Mouse (Mus musculus) kidney, postnatal 25 days (tissue): Measurements from ENCODE around the gene Cd164l2.

Experiments used
- DNase-seq, 2 experiments: peaks; one replicate each; pipeline ENCODE4 v3.0.0; 2021; ENCODE audit warnings: mixed read lengths in 2 of 2

Cd164l2 gene

DNA sequence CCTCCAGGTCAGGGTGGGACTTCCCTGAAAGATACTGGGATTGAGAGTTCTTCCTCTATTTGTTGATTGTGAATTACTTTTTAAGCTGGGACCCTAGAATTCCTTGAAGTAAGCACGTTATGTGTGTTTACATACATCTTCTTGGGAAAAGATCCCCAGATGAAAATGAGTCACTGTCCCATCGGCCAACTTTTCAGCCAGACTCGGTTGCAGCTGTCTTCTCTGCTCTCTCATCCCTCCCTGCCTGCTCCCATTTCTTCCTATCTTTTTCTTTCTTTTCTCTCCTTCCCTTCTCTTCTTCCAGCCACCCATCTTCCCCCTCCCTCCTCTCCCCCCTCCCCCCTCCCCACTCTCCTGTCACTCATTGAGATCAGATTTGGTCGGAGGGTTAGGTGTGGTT is 16.9 kb upstream of the Cd164l2 start:
- no peak for DNase-seq

DNA sequence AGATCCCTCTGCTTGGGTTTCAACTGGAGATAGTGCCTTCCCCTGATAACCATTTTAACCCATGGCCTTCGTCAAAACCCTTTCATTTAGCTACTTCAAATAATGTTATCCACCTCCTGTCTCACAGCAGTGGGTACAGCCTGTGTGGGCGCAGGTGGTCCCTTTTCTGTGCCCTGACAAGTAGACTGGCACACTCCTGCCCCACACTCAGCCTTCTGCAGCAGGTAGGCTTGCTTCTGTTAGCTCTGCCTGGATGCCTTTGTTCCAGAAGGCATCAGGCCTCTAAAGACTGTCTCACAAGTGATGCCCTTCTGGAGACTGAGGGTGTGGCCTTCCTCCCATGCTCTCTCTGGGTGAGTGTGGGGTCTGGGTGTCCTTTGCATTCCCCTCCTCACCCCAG is 15.8 kb upstream of the Cd164l2 start:
- no peak for DNase-seq

DNA sequence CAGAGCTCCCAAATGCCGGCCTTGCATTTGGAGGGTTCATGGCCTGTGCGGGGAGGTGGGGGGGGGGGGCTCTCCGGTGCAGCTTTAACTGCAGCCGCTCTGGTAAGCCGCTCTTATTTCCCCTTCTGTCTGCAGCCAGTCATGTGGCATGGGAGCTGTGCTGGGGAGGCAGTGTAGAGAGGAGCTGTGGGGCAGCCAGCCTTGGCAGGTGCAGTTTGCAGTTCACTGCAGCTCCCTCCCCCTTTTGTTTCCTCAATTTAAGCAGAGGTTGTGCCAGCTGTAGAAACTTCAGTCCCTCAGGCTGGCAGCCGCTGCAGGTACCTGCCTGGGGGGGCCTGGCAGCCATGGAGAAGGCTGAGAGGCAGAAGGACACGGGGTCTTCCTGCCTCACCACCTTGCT is 15.1 kb upstream of the Cd164l2 start:
- peak in 1 of 2 experiments; percentile 76 for DNase-seq

DNA sequence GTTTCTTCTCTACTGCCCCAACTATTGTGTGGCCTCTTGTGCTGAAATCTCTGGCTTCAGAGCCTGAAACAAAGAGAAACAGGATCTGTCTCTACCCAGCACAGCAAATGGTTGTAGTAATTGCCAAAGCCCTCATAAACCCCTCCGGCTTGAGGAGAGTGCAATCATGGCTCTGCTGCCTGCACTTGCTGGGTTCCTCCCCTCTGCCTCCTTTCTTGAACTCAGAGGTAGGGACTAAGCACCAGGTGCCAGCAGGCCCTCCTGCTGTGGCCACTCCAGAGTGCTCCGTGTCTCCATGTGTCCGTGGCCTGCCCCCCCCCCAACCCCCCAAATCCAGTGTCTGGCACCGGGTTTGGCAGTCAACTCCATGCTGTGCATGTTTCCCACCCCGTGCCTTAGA is 14.6 kb upstream of the Cd164l2 start:
- no peak for DNase-seq

DNA sequence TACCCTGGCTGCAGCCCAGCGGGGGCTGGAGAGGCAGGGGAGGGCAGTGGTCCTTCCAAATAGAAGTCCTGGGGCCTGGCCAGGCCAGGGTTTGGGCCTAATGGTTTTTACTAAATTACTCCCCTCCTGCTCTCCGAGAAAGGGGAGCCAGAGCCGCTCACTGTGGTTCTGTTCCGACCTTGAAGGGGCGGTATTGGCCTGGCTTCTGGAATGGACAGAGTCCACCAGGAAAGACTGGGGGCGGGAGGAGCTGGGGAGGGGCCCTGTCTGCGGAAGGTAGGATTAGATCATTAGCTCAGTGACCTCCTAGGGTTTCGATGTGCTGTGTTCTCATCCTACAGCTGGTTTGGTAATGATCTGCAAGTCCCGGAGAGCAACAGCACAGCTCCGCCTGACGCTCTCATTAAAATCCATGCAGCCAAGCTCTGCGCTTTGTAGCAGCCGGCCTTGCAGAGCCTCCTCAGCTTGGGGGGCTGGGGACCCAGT is 14.1 kb upstream of the Cd164l2 start:
- DNase-seq: peak; percentile 64 to 89

DNA sequence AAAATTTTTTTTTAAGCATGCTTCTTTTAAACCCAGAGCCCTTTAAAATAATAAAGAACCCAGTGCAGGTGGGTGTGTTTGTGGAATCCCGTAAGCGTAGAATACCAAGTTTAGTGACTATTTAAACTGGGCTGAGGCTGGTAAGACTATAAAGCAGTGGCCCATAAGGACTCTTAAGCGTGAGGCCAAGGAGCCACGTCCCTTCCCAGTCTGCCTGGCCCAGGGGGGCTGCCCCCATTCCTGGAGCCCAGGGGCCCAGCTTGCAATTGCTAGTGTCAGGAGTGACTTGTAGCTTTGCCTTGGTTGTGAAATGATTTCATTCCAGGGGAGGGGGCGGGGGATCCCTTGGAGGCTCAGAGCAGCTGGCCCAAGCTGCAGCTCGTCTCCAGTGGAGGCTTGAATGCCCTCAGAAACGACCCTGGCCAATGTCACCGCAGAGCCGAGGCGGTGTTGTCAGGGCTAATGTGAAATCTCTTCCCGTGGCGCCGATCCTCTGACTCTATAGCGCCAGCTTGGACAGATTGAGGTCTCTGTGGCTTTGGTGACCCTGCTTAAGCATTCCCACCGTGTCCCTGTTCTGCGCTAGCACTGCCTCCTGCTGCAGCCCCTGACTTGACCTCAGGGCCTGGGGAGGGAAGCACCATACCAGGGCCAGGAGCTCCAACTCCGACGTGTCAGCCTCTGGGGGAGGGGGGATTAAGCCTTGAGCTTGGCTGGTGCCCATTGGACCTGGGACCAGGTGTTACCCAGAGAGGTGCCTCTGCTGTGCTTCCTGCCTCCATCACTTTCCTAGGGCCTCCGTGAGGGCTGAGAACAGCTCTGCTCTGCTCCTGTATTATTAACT is 13.4 kb upstream of the Cd164l2 start:
- no peak for DNase-seq

DNA sequence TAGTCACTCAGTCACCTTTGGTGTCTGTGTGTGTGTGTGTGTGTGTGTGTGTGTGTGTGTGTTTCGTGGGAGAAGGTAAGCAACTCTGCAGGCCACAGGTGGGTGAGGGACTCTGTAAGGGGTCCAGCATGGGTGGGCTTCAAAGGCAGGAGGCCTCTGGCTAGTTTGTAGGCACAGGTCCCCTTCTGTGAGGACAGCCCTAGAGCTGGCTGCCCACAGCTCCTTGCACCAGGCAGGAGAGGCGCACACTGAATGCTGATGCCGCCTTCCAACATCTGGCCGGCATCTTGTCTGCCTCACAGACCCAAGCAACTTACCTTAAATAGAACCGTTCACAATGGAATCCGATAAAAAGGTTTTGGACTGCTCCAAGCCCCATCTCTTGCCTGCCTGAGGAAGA is 12.2 kb upstream of the Cd164l2 start:
- no peak for DNase-seq

DNA sequence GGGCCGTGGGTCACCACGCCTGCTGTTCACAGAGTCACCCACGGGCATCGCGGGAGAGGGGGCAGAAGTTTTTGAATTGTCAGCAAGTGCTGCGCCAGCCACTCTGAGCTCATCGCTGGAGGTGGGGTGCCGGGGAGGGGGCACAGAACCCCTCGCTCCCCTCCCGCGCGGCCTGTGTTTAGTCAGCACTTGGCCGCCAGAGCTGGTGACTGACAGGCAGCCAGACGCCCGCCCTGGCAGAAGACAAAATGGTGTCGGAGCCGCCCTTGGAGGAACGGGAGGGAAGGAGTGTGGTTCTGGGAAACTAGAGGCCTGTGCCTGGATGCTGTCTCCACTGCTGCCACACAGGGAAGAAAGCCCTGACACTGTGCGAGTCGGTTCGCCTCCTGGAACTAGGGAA is 11.6 kb upstream of the Cd164l2 start:
- peak; percentile 54 to 83 for DNase-seq

DNA sequence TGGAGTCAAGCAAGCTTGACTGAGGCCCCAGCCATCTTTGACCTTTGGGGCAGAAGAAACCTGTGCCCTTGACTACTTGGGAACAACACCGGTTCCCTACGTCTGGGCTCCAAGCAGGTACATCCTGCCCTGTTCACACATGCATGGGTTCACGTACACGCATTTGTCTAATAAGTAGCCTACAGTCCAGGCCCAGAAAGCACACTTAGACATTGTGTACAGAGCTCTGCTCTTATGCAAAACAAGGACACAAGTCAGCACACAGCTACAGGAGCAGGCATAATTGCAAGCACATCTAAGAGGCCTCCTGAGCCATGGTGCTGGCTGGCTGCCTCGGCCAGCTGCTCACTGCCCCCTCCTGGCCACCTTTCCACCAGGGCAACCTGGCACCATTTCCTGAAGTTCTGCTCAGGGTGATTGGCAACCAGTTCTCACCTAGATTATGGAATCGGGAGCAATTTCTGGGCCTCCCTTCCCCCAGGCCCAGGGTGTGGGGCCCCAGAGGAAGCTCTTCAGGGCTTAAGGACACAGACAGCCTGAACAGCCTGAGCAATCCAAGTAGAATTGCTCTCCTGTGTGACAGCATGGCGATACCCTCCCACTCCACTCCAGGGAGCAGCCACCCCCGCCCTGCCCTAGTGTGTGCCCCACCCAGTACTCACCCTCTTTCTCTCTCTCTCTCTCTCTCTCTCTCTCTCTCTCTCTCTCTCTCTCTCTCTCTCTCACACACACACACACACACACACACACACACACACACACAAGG is 10.7 kb upstream of the Cd164l2 start:
- peak; percentile 85 to 90 for DNase-seq

DNA sequence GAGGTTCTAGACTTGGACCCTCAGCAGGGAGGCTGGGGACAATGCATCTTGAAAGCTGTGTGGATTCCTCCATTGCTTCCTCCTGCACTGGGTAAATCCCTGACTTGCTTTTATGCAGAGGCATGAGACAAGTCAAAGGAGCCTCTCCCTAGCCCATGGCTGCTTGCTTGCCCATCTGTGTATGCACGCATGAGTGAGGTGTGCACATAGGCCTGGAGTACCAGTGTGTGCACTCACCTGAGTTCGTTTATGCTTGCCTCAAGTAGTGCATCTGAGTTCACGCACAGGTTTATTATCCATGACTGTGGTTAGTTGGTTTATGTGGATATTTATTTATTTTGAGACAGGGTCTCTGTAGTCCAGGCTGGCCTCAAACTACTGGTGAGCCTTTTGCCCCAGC is 9.7 kb upstream of the Cd164l2 start:
- no peak for DNase-seq

DNA sequence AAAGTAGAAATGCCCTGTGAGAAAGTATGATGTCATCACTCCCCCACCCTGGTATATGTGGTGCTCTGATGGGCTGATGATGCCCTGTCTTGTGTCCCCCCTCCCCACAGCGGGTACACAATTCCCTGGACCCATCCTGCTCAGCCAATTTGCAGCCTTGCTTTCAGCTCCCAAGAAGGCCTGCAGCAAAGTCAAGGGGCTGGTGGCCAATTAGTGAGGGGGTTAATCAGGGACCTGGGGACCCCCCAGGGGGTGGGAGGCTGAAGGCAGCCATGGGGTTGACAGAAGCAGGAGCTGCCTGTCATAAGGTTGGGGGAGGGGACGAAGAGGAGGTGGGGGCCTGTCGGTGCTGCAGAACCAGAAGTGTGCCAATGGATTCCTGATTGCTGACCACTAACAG is 8.3 kb upstream of the Cd164l2 start:
- DNase-seq: no peak

DNA sequence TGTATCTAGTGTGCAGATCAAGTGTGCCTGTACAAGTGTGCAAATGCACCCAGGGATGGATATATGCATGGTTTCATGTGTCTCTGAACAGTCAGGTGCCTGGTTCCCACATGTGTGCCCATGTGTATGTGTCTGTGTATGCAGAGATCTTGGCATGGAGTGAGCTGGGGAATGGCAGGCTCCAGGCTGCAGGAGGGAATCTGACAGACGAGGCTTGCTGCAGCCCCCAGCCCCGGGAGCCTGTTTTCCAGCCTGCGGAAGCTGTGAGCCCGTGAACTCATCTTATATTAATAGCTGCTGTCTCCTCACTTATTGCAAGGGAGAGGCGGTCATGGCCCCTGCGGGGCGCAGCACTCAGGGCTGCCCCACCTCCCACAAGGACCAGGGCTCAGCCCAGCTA is 7.6 kb upstream of the Cd164l2 start:
- DNase-seq: no peak

DNA sequence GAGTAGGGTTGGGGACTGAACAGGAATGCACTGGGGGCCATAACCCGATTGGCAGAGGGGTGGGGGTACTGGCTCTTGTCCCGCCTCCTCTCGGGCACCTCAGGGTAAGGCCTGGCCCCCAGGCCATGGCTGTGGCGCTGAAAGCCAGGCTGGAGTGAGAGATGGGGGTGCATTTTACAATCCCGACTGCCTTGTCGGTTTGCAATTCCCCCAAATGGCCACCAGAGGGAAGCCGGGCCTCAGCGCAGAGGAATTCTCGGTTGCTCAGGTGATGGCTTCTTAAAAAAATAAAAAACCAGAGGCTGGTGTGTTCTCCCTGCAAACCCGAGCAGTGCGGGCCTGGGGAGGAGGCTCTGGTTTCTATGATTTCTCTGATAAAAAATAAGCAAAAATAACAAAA is 2.6 kb upstream of the Cd164l2 start:
- peak; percentile 65 to 71 for DNase-seq

DNA sequence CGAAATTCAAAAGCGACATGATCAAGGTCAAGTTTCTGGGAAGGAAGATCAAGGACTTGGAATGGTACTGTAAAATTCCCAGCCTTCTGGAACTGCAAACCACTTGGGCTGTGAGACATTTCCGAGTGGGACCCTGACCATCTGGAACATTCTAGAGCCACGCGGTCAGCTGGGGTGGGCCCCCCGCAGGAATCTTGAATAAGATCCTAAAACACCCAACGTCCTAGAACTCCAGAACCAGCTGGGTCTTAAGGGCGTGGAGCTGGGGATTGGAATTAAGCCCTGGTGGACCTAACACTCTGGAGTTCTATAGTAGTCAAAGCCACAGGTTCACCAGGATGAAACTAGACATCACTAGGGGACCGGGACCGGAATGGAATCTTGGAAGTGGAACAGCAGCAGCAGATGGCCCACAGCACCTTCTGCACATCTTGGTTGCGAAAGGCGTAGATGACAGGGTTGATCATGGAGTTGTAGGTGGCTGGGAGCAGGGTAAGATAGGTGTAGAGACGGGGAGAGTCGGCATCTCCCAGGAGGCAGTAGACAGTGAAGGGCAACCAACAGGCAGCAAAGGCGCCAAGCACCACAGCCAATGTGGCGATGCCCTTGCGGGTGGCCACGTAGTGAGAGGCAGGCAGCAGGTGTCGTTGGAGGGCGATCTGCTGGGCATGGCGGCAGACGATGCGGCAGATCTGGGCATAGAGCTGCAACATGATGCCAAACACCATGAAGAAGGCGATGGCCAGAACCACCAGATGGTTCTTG is 1.7 kb upstream of the Cd164l2 start:
- no peak for DNase-seq

DNA sequence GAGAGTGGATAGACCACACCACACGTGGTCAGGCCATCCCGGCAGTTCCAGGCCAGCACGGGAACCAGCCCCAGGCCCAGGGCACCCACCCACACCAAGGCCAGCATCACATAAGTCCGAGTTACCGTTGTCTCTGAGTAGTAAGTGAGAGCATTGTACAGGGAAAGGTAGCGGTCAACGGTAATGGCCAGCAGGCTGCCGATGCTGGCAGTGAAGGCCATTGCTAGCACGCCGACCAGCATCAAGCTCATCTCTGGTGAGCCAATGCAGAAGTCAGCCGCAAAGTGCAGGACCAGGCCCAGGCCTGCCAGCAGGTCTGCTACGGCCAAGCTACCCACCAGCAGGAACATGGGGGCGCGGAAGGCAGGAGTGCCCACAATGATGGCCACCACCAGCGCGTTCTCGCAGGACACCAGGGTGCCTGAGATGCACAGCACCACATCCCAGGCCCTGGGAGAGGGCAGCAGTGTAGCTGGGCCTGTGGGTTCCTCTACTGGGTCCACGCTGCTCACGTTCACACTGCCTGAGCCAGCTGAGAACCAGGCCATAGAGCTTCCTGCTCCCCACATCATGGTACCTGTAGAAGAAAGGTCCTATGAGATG is 1.0 kb upstream of the Cd164l2 start:
- DNase-seq: no peak

DNA sequence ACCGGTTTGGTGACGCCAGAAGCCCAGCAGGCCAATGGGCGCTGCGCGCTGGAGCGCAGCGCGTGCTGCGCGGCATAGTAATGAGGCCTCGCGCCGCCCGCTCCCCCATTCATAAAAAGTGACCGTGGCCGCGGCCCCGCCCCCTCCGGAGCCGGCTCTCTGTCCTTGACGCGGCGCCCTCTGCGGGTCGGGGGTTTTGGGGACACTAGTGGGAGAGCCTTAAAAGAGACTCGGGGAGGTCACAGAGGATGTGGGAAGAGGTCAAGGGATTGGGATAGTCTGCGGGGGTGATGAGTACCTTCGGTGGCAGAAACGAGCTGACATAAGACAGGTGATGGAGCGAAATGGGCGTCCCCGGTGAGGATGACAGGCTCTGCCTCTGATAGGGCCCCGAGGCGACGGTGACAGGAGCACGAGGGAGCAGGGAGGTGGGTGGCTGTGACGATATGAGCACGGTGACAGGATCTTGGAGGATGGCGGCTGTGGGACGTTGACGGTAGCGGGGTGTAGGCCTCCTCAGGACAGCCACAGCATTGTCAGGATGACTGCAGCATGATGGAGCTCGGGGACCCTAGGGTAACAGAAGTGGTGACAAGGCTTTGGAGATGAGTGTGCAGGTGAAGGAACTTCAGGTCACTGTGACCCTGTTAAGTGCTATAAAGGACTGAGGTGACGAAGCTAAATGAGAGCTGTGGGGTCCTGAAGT is 784 bp downstream of the Cd164l2 start:
- peak; percentile 86 to 90 for DNase-seq

DNA sequence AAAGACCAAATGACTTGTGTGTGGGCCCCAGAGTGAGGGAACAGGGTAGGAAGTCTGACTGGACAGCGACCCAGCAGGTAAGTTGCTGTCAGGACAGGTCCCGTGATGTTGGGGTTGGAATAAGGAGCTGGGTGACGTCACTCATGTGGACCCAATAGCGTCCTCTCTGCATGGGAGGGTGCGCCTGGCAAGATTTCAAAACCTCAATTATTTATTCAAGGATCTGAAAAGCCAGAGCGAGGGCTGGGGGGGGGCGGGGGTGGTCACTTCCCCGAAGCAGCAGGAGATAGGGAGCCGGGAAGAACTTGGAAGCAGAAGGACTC is 1.3 kb downstream of the Cd164l2 start:
- DNase-seq: peak; percentile 38 to 72

DNA sequence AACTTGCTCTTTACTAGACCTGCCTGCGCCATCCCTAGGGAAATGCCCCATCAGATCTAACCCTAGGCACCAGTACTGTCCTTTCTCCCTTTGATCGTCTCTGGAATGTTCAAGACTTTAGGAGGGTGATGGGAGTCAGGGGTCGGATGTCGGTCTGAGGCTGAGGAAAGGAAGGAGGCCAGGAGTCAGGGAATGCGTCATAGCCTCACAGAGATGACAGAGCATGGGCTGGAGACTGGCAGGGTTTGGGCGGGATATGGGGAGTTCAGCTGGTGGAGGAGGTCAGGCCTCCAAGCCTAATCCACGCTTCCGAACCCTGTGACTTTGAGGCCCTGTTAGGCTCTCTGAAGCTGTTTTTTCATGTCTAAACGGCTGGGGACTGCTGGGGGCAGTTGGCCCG is 1.7 kb downstream of the Cd164l2 start:
- DNase-seq: no peak

DNA sequence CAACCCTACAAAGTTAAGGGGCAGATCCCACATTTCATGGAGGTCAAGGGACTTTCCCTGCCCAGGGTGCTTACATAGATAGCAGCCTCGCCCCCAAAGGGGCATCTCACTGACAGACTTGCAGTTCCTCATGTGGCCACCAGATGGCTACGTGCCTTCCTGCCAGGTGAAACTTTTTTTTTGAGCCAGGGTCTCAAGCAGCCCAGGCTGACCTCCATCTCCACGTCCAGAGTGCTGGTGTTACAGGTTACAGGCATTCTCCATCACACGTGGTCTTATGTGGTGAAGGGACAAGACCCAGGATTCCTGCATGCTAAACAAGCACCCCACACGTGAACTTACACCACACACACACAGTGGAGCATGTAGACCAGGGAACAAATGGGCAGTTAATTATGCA is 5.7 kb downstream of the Cd164l2 start:
- DNase-seq: peak; percentile 79

DNA sequence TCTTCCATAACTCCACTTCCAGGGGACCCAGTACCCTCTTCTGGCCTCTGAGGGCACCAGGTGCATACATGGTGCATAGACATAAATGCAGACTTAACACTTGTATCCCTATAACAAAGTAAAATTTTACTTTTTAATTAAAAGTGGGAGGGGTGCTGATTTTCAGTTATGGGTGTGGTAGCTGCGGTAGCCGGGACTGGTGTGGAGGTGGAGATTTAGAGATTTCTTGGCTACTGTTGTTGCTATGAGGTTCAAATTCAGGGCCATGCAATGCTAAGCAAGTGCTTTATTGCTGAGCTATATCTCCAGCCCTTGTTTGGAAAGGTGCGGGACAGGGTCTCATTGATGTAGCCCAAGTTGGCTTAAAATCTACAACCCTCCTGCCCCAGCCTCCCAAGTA is 6.8 kb downstream of the Cd164l2 start:
- no peak for DNase-seq

DNA sequence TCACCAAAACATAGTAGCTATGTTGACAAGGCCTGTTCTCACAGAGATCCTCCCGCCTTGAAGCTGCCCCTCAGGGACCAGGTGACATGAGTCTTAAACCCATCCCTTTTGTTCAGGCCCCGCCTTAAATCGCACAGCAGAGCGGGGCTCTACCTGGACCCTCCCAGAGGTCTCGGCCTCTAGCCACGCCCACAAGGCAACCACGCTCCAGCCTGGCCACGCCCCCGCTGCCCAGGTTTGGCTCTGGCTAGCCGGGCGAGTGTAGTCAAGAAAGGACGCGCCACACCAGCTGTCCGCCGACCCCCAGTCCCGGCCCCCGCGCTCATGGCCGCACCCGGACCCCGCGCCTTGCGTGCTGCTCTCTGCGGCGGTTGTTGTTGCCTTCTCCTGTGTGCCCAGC is 8.7 kb downstream of the Cd164l2 start:
- peak; percentile 79 to 85 for DNase-seq

DNA sequence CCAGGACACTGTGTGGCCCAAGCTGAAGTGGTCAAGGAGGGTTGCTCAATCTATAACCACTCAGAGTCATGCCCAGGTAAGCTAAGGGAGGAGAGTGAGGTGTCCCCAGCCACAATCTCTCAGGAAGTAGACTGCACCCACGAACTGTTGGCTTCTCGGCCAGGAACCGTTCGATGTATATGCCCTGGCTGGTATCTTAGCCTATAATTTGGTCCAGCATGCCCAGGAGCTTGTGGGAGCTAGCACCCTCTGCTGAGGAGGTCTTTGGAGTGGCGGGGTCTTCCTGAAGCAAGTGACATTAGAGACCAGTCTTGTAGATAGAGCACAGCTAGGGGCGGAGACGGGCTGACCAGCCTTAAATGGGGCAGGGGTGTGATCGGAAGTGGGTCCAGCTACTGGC is 9.8 kb downstream of the Cd164l2 start:
- no peak for DNase-seq
